8 mouse cellular contexts compared by ENCODE assay signal in genomic region chrX:155318005-155318404, GRCm38 (mm10). TPM values are rescaled to one million over a fixed set of nuclear protein-coding genes. Genes with fewer than 3 reads are reported as not detected.
DNase-seq lines count a peak whose midpoint lies in the region; ATAC-seq and TF ChIP-seq lines count a peak whose summit lies in the region.

No protein-coding gene starts in this region.

- no peak for ATAC-seq in midbrain, embryonic 13.5 days
- peak; percentile 47 for ATAC-seq in forebrain, postnatal 0 days
- peak; percentile 54; the same call in 1 of the 2 replicates for ATAC-seq in lung, embryonic 14.5 days (ENCODE audit: insufficient read depth)
- ATAC-seq in stomach, embryonic 14.5 days (ENCODE audit: insufficient number of reproducible peaks, insufficient read depth, low FRiP score, low read depth) = 0 out of 2 replicates have a peak, but pooled peaks have one; percentile 33

- 0 out of 2 replicates have a peak, but pooled peaks cover 4% of the 10 kb centered on the region for H3K36me3 ChIP-seq in midbrain, embryonic 10.5 days
- no peaks in the 10 kb centered on the region for H3K36me3 ChIP-seq in midbrain, embryonic 13.5 days
- H3K36me3 ChIP-seq in forebrain, postnatal 0 days (ENCODE audit: insufficient read depth) = no peaks in the 10 kb centered on the region
- H3K36me3 ChIP-seq in lung, embryonic 14.5 days (ENCODE audit: insufficient read depth) = no peaks in the 10 kb centered on the region
- H3K36me3 ChIP-seq in stomach, embryonic 14.5 days (ENCODE audit: control insufficient read depth, insufficient read depth, low read length) = no peaks in the 10 kb centered on the region

- H3K9ac ChIP-seq in midbrain, embryonic 13.5 days (replicated peaks) = no peak overlapping the region
- H3K9ac ChIP-seq in forebrain, postnatal 0 days = no peak overlapping the region
- no peak overlapping the region for H3K9ac ChIP-seq in lung, embryonic 14.5 days
- no peak overlapping the region for H3K9ac ChIP-seq in stomach, embryonic 14.5 days (replicated peaks; ENCODE audit: low read depth, low read length)

- peak; percentile 21 to 25 for DNase-seq in cerebellum, adult 18-20 months
- no peak for DNase-seq in cerebellum, adult 11-12 months
- peak; percentile 20 for DNase-seq in midbrain, embryonic 10.5 days (ENCODE audit: low spot score)
- peak; percentile 40 for DNase-seq in c-Kit-positive CD71-positive TER-119-positive erythroid progenitor cells, embryonic 14.5 days (ENCODE audit: low spot score)
- DNase-seq in forebrain, postnatal 0 days = peak; percentile 59
- DNase-seq in lung, embryonic 14.5 days = peak; percentile 79

- H3K4me3 ChIP-seq in midbrain, embryonic 10.5 days = no peak overlapping the region
- no peak overlapping the region for H3K4me3 ChIP-seq in midbrain, embryonic 13.5 days (replicated peaks)
- H3K4me3 ChIP-seq in forebrain, postnatal 0 days (ENCODE audit: low read depth, low read length) = no peak overlapping the region
- H3K4me3 ChIP-seq in lung, embryonic 14.5 days (ENCODE audit: low read depth, low read length) = no peak overlapping the region
- no peak overlapping the region for H3K4me3 ChIP-seq in stomach, embryonic 14.5 days (ENCODE audit: low read depth, low read length)

- H3K9me3 ChIP-seq in midbrain, embryonic 10.5 days (replicated peaks) = no peaks in the 10 kb centered on the region
- H3K9me3 ChIP-seq in midbrain, embryonic 13.5 days = no peaks in the 10 kb centered on the region
- no peaks in the 10 kb centered on the region for H3K9me3 ChIP-seq in forebrain, postnatal 0 days (ENCODE audit: low read length)
- H3K9me3 ChIP-seq in lung, embryonic 14.5 days (ENCODE audit: low read depth, low read length) = no peaks in the 10 kb centered on the region
- no peaks in the 10 kb centered on the region for H3K9me3 ChIP-seq in stomach, embryonic 14.5 days (ENCODE audit: control insufficient read depth, low read depth, low read length)

- no peak overlapping the region for H3K27ac ChIP-seq in midbrain, embryonic 10.5 days (replicated peaks)
- no peak overlapping the region for H3K27ac ChIP-seq in midbrain, embryonic 13.5 days
- no peak overlapping the region for H3K27ac ChIP-seq in forebrain, postnatal 0 days (ENCODE audit: low read depth, low read length)
- H3K27ac ChIP-seq in lung, embryonic 14.5 days (ENCODE audit: low read depth) = no peak overlapping the region
- H3K27ac ChIP-seq in stomach, embryonic 14.5 days (ENCODE audit: low read length) = no peak overlapping the region

- WGBS in midbrain, embryonic 10.5 days = 44% methylated on average over 4 of the region's 4 CpGs
- 47% methylated on average over 4 of the region's 4 CpGs for WGBS in midbrain, embryonic 13.5 days
- 43% methylated on average over 4 of the region's 4 CpGs for WGBS in forebrain, postnatal 0 days
- 35% methylated on average over 4 of the region's 4 CpGs for WGBS in lung, embryonic 14.5 days
- WGBS in stomach, embryonic 14.5 days = 47% methylated on average over 4 of the region's 4 CpGs

- H3K27me3 ChIP-seq in midbrain, embryonic 10.5 days (ENCODE audit: low read depth, poor library complexity, severe bottlenecking) = no peaks in the 10 kb centered on the region
- no peaks in the 10 kb centered on the region for H3K27me3 ChIP-seq in midbrain, embryonic 13.5 days
- H3K27me3 ChIP-seq in forebrain, postnatal 0 days (ENCODE audit: insufficient read depth, low read length) = no peaks in the 10 kb centered on the region
- no peaks in the 10 kb centered on the region for H3K27me3 ChIP-seq in lung, embryonic 14.5 days (ENCODE audit: insufficient read depth, low read length)
- no peaks in the 10 kb centered on the region for H3K27me3 ChIP-seq in stomach, embryonic 14.5 days (ENCODE audit: control insufficient read depth, insufficient read depth, low read length)

- no peaks in the 10 kb centered on the region for H3K4me1 ChIP-seq in midbrain, embryonic 10.5 days
- no peaks in the 10 kb centered on the region for H3K4me1 ChIP-seq in midbrain, embryonic 13.5 days (replicated peaks)
- H3K4me1 ChIP-seq in forebrain, postnatal 0 days (ENCODE audit: insufficient read depth) = no peaks in the 10 kb centered on the region
- H3K4me1 ChIP-seq in lung, embryonic 14.5 days (ENCODE audit: insufficient read depth) = no peaks in the 10 kb centered on the region
- no peaks in the 10 kb centered on the region for H3K4me1 ChIP-seq in stomach, embryonic 14.5 days (ENCODE audit: control insufficient read depth, insufficient read depth, low read length)

- no peak overlapping the region for H3K4me2 ChIP-seq in midbrain, embryonic 13.5 days (replicated peaks)
- H3K4me2 ChIP-seq in forebrain, postnatal 0 days (ENCODE audit: low read depth) = no peak overlapping the region
- no peak overlapping the region for H3K4me2 ChIP-seq in lung, embryonic 14.5 days
- H3K4me2 ChIP-seq in stomach, embryonic 14.5 days (replicated peaks; ENCODE audit: low read depth, low read length) = no peak overlapping the region

- peak; percentile 71 for TF ChIP-seq CTCF in forebrain, postnatal 0 days (IDR thresholded peaks at IDR 0.05; ENCODE audit: low read depth)
- TF ChIP-seq CTCF in lung, embryonic 14.5 days (IDR thresholded peaks at IDR 0.05; ENCODE audit: low read depth) = peak; percentile 73

RNA-seq across cellular contexts. Expression of gene Prdx4, which starts 22.5 kb away (rescaled TPM):
- 274 and 302 TPM in 2 replicates for polyA plus RNA-seq in midbrain, embryonic 10.5 days (2016; fragmentation: Nextera tagmentation; extraction: Ambion mirVana)
- 126 and 128 TPM in 2 replicates for polyA plus RNA-seq in midbrain, embryonic 13.5 days (2015; fragmentation: Nextera tagmentation; extraction: Ambion mirVana)
- 64.5 and 70.7 TPM in 2 replicates for total RNA-seq in forebrain, postnatal 0 days (2014; rRNA removed)
- polyA plus RNA-seq in forebrain, postnatal 0 days (2015; fragmentation: Nextera tagmentation; extraction: Ambion mirVana) = 107 and 124 TPM in 2 replicates
- polyA plus RNA-seq in lung, embryonic 14.5 days (2014; fragmentation: Nextera tagmentation; extraction: Ambion mirVana) = 385 and 389 TPM in 2 replicates
- polyA plus RNA-seq in stomach, embryonic 14.5 days (2014; fragmentation: Nextera tagmentation; extraction: Ambion mirVana) = 376 and 384 TPM in 2 replicates

RNA-seq across cellular contexts. Expression of gene Acot9, which starts 55.8 kb away (rescaled TPM):
- polyA plus RNA-seq in midbrain, embryonic 10.5 days (2016; fragmentation: Nextera tagmentation; extraction: Ambion mirVana) = 19.6 and 20.0 TPM in 2 replicates
- polyA plus RNA-seq in midbrain, embryonic 13.5 days (2015; fragmentation: Nextera tagmentation; extraction: Ambion mirVana) = 31.2 and 35.6 TPM in 2 replicates
- 43.3 and 54.6 TPM in 2 replicates for total RNA-seq in forebrain, postnatal 0 days (2014; rRNA removed)
- polyA plus RNA-seq in forebrain, postnatal 0 days (2015; fragmentation: Nextera tagmentation; extraction: Ambion mirVana) = 58.5 and 61.8 TPM in 2 replicates
- polyA plus RNA-seq in lung, embryonic 14.5 days (2014; fragmentation: Nextera tagmentation; extraction: Ambion mirVana) = 46.1 and 46.8 TPM in 2 replicates
- 39.8 and 43.3 TPM in 2 replicates for polyA plus RNA-seq in stomach, embryonic 14.5 days (2014; fragmentation: Nextera tagmentation; extraction: Ambion mirVana)
